Mouse (Mus musculus): ENCODE results near the gene Chrne.

Gene Chrne

GRCm38 (mm10) chr11:70652029-70652883 is 33.2 kb upstream of the Chrne start:
- DNase-seq (ENCODE audit: low read depth) = no peak

GRCm38 (mm10) chr11:70651391-70651790 is 32.4 kb upstream of the Chrne start:
- DNase-seq (ENCODE audit: low read depth) = no peak

GRCm38 (mm10) chr11:70650322-70651175 is 31.5 kb upstream of the Chrne start:
- DNase-seq (ENCODE audit: low read depth) = no peak

- no peak for DNase-seq (ENCODE audit: low read depth)
Measured at GRCm38 (mm10) chr11:70649185-70649734, 30.2 kb upstream of the Chrne start.

GRCm38 (mm10) chr11:70648512-70648911 is 29.5 kb upstream of the Chrne start:
- DNase-seq (ENCODE audit: low read depth) = no peak

GRCm38 (mm10) chr11:70647716-70648420 is 28.9 kb upstream of the Chrne start:
- DNase-seq (ENCODE audit: low read depth) = no peak

GRCm38 (mm10) chr11:70646691-70647650 is 28.0 kb upstream of the Chrne start, which contains the start of the genes Rnf167 and Slc25a11:
Rnf167 (plus strand) TSS chr11:70647235.
Slc25a11 (minus strand) TSS chr11:70647479.
- DNase-seq (ENCODE audit: low read depth) = peak; percentile 98

GRCm38 (mm10) chr11:70646259-70646555 is 27.2 kb upstream of the Chrne start:
- no peak for DNase-seq (ENCODE audit: low read depth)

- DNase-seq (ENCODE audit: low read depth) = no peak
Measured at GRCm38 (mm10) chr11:70645461-70646258, 26.6 kb upstream of the Chrne start.

GRCm38 (mm10) chr11:70644564-70645103 is 25.6 kb upstream of the Chrne start:
- no peak for DNase-seq (ENCODE audit: low read depth)

- DNase-seq (ENCODE audit: low read depth) = no peak
Measured at GRCm38 (mm10) chr11:70643051-70643450, 24.0 kb upstream of the Chrne start.

GRCm38 (mm10) chr11:70641241-70641640 is 22.2 kb upstream of the Chrne start:
- DNase-seq (ENCODE audit: low read depth) = no peak

GRCm38 (mm10) chr11:70639976-70640375 is 21.0 kb upstream of the Chrne start:
- no peak for DNase-seq (ENCODE audit: low read depth)

GRCm38 (mm10) chr11:70638714-70639278 is 19.8 kb upstream of the Chrne start, which contains the start of gene Gp1ba:
Gp1ba (plus strand) TSS chr11:70639122.
- no peak for DNase-seq (ENCODE audit: low read depth)

- DNase-seq (ENCODE audit: low read depth) = no peak
Measured at GRCm38 (mm10) chr11:70638293-70638692, 19.3 kb upstream of the Chrne start.

- DNase-seq (ENCODE audit: low read depth) = no peak
Measured at GRCm38 (mm10) chr11:70637764-70638163, 18.7 kb upstream of the Chrne start.

GRCm38 (mm10) chr11:70635601-70636000 is 16.6 kb upstream of the Chrne start:
- no peak for DNase-seq (ENCODE audit: low read depth)

- DNase-seq (ENCODE audit: low read depth) = no peak
Measured at GRCm38 (mm10) chr11:70630129-70630528, 11.1 kb upstream of the Chrne start.

- DNase-seq (ENCODE audit: low read depth) = no peak
Measured at GRCm38 (mm10) chr11:70629557-70629956, 10.5 kb upstream of the Chrne start.

Measured in c-Kit-positive CD71-negative TER-119-negative erythroid progenitor cells, embryonic 14.5 days (primary cell).